Mouse (Mus musculus): Measurements from ENCODE around the gene Srrt. TPM values are rescaled to one million over a fixed set of nuclear protein-coding genes. Genes with fewer than 3 reads are reported as not detected.

The Srrt gene
- polyA plus RNA-seq, 1 experiment from 2014 or later, result 70.5 TPM

DNA sequence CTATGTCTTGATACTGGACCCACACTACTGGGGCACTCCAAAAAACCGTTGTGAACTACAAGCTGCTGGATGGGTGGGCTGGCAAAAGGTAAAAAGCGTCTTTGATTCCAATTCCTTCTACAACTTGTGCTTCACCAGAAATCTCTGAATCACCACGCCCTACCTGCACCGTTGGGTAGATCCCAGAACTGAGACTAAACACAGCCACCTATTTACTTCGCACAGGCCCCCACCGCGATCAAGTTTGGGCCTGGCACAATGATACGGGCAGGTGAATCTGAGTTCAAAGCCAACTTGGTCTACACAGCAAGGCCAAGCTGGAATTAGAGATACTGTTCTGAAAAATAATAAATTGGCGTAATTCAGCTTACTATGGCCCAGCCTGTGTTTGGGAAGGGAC is 12.2 kb downstream of the Srrt start:
- Histone ChIP-seq H3K9me3 (replicated peaks) (no peaks in the 10 kb centered on the region), H3K4me3 (peak overlapping the region; percentile 65), H3K4me1 (replicated peaks) (peaks cover 22% of the 10 kb centered on the region), H3K27me3 (peaks cover 16% of the 10 kb centered on the region), H3K9ac (peak overlapping the region; percentile 78; the same call in 1 of the 2 replicates), H3K27ac (no peak overlapping the region), H3K36me3 (peaks cover 50% of the 10 kb centered on the region), H3K4me2 (peak overlapping the region; percentile 99)
- 81% methylated on average over 9 of the region's 9 CpGs for WGBS
- ATAC-seq (replicated peaks; ENCODE audit: insufficient number of reproducible peaks, insufficient read depth, low FRiP score, low read depth), result no peak

DNA sequence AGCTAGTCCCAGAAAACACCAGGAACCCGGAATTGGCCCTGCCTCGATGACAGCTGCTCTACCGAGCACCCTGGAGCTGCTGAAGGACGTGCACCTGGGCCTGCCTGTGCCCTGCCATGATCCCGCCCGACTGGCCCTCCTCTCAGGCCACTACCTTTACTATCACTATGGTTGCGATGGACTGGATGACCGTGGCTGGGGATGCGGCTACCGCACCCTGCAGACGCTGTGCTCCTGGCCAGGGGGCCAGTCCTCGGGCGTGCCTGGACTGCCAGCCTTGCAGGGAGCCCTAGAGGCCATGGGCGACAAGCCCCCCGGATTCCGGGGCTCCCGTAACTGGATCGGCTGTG is 12.8 kb downstream of the Srrt start:
- peaks cover 22% of the 10 kb centered on the region for H3K27me3 ChIP-seq
- peak; percentile 23 for ATAC-seq (replicated peaks; ENCODE audit: insufficient number of reproducible peaks, insufficient read depth, low FRiP score, low read depth)
- WGBS, result 7% methylated on average over 18 of the region's 18 CpGs
- peak overlapping the region; percentile 65 for H3K4me3 ChIP-seq
- H3K4me1 ChIP-seq (replicated peaks), result peaks cover 27% of the 10 kb centered on the region
- H3K9ac ChIP-seq, result peak overlapping the region; percentile 78
- peaks cover 45% of the 10 kb centered on the region for H3K36me3 ChIP-seq
- H3K4me2 ChIP-seq, result peak overlapping the region; percentile 99
- H3K9me3 ChIP-seq (replicated peaks), result no peaks in the 10 kb centered on the region
- peak overlapping the region; percentile 96 for H3K27ac ChIP-seq

DNA sequence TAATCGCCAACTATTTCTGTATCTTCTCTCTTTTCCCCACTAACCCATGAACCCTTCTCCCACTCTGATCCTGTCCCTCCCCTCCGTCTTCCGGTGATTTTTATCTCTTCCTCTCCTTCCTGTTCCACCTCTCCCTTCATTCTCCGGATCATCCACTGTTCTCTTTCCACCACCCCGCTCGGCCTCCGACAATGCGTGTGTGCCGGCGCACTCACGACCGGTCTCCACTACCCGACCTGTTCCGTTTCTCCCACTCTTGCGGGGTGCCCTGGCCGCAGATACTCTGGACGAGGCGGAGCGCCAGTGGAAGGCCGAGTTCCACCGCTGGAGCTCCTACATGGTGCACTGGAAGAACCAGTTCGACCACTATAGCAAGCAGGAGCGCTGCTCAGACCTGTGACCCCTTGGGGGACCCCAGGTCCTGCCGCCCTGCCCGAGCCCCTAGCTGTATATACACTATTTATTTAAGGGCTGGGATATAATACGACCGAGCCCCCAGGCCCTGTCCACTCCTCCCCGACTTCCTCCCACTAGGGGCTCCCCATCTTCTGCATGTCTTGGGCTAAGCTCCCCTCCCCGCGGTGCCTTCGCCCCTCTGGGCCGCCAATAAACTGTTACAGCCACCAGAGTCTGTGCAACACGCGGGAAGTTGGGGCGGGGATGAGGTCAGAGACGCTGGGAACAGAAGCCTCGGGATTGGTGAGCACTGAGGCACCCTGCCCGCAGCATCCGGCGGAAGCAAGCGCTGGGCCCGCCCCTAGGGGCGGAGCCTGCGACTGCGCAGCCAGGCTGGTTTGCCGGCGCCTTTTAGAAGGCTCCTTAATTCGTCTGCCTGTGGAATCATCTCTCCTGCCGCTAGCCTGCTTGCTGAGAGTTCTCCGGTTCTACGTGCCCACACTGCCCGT is 13.4 kb downstream of the Srrt start, which contains the start of gene Ufsp1:
Gene Ufsp1 (plus strand): TSS at position 791 of the 905 bp plus-strand sequence.
- peak within 1 kb of the TSS; percentile 96 for H3K27ac ChIP-seq
- H3K4me1 ChIP-seq (replicated peaks), result peaks cover 32% of the 10 kb centered on the region
- peak; percentile 94 for ATAC-seq (replicated peaks; ENCODE audit: insufficient number of reproducible peaks, insufficient read depth, low FRiP score, low read depth)
- under 1% methylated on average over 52 of the region's 52 CpGs for WGBS
- peaks cover 38% of the 10 kb centered on the region for H3K36me3 ChIP-seq
- H3K9me3 ChIP-seq (replicated peaks), result no peaks in the 10 kb centered on the region
- H3K9ac ChIP-seq, result peak within 1 kb of the TSS; percentile 78
- H3K4me3 ChIP-seq, result peak within 1 kb of the TSS; percentile 65
- peaks cover 28% of the 10 kb centered on the region for H3K27me3 ChIP-seq
- H3K4me2 ChIP-seq, result peak within 1 kb of the TSS; percentile 99

DNA sequence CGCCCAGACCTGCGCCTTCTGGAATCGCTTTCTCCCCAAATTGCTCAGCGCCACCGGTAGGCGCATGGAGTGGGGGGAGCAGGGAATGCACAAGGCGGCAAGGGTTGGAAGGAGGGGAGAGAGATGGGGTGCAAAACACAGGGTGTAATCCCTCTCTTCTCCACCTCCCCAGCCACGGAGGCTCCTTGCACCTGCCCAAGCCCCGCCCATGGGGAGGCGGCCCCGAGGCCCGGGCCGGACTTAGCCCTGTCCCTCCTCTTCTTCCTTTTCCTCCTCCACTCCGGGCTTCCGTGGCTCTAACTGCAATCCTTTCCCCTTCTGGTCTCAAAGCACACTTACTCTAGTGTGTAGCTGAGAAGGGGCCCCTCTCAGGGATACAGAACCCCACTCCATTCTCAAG is 14.2 kb downstream of the Srrt start:
- H3K4me3 ChIP-seq, result peak overlapping the region; percentile 65
- peak overlapping the region; percentile 99 for H3K4me2 ChIP-seq
- peak; percentile 52 for ATAC-seq (replicated peaks; ENCODE audit: insufficient number of reproducible peaks, insufficient read depth, low FRiP score, low read depth)
- peak overlapping the region; percentile 77 for H3K9ac ChIP-seq
- 0% methylated on average over 15 of the region's 15 CpGs for WGBS
- peaks cover 33% of the 10 kb centered on the region for H3K27me3 ChIP-seq
- H3K9me3 ChIP-seq (replicated peaks), result no peaks in the 10 kb centered on the region
- H3K36me3 ChIP-seq, result peaks cover 30% of the 10 kb centered on the region
- peak overlapping the region; percentile 96 for H3K27ac ChIP-seq
- H3K4me1 ChIP-seq (replicated peaks), result peaks cover 40% of the 10 kb centered on the region

DNA sequence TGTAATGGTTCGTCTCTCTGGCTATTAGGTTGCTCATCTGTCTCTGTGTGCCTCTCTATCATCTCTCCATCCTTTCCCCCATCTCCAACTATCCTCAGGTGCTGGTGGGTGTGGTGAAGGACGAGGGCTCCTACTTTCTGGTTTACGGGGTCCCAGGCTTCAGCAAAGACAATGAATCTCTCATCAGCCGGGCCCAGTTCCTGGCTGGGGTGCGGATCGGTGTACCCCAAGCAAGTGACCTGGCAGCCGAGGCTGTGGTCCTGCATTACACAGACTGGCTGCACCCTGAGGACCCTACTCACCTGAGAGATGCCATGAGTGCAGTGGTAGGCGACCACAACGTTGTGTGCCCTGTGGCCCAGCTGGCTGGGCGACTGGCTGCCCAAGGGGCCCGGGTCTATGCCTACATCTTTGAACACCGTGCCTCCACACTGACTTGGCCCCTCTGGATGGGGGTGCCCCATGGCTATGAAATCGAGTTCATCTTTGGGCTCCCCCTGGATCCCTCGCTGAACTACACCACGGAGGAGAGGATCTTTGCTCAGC is 16.0 kb downstream of the Srrt start:
- Histone ChIP-seq H3K9ac (no peak overlapping the region), H3K27me3 (peaks cover 47% of the 10 kb centered on the region), H3K4me2 (no peak overlapping the region), H3K4me1 (replicated peaks) (peaks cover 56% of the 10 kb centered on the region), H3K36me3 (peaks cover 12% of the 10 kb centered on the region; the same call in 1 of the 2 replicates), H3K27ac (no peak overlapping the region), H3K4me3 (no peak overlapping the region), H3K9me3 (replicated peaks) (no peaks in the 10 kb centered on the region)
- 72% methylated on average over 15 of the region's 15 CpGs for WGBS
- no peak for ATAC-seq (replicated peaks; ENCODE audit: insufficient number of reproducible peaks, insufficient read depth, low FRiP score, low read depth)

DNA sequence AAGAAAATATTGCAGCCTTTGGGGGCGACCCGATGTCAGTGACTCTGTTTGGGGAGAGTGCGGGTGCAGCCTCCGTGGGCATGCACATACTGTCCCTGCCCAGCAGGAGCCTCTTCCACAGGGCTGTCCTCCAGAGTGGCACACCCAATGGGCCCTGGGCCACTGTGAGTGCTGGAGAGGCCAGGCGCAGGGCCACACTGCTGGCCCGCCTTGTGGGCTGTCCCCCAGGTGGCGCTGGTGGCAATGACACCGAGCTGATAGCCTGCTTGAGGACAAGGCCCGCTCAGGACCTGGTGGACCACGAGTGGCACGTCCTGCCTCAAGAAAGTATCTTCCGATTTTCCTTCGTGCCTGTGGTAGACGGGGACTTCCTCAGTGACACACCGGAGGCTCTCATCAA is 16.8 kb downstream of the Srrt start:
- peaks cover 4% of the 10 kb centered on the region; the same call in 1 of the 2 replicates for H3K36me3 ChIP-seq
- H3K27me3 ChIP-seq, result peaks cover 51% of the 10 kb centered on the region
- WGBS, result 19% methylated on average over 15 of the region's 15 CpGs
- H3K9me3 ChIP-seq (replicated peaks), result no peaks in the 10 kb centered on the region
- H3K4me2 ChIP-seq, result peak overlapping the region; percentile 86; the same call in 1 of the 2 replicates
- H3K27ac ChIP-seq, result no peak overlapping the region
- H3K9ac ChIP-seq, result no peak overlapping the region
- ATAC-seq (replicated peaks; ENCODE audit: insufficient number of reproducible peaks, insufficient read depth, low FRiP score, low read depth), result no peak
- H3K4me1 ChIP-seq (replicated peaks), result peaks cover 56% of the 10 kb centered on the region
- peak overlapping the region; percentile 19; the same call in 1 of the 2 replicates for H3K4me3 ChIP-seq

DNA sequence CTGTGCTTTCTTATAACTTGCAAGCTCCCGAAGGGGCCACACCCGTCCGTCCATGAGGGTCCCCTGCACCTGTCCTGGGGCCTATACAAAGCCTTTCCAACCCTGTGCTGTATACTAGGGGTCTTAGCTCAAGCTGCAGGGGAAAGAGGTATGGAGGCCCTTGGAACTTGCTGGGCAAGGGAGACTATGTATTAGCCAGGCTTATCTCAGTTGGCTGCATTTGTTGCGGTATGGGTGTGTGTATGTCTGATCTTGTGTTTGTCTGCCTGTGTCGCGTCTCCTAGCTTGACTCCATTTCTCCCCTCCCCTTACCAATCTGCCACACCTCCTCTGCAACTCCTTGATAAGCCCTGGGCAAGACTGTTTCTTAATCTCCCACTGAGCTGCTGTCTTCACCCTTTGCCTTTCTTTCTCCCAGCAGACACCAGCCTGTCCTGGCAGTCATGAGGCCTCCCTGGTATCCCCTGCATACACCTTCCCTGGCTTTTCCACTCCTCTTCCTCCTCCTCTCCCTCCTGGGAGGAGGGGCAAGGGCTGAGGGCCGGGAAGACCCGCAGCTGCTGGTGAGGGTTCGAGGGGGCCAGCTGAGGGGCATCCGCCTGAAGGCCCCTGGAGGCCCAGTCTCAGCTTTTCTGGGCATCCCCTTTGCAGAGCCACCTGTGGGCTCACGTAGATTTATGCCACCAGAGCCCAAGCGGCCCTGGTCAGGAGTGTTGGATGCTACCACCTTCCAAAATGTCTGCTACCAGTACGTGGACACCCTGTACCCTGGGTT is 17.7 kb downstream of the Srrt start:
- H3K27ac ChIP-seq, result 0 out of 2 replicates have a peak overlapping the region, but pooled peaks have one; percentile 39
- H3K9me3 ChIP-seq (replicated peaks), result no peaks in the 10 kb centered on the region
- peak overlapping the region; percentile 46 for H3K9ac ChIP-seq
- 52% methylated on average over 13 of the region's 13 CpGs for WGBS
- no peak for ATAC-seq (replicated peaks; ENCODE audit: insufficient number of reproducible peaks, insufficient read depth, low FRiP score, low read depth)
- H3K4me2 ChIP-seq, result peak overlapping the region; percentile 86
- peaks cover 49% of the 10 kb centered on the region for H3K4me1 ChIP-seq (replicated peaks)
- peaks cover 51% of the 10 kb centered on the region for H3K27me3 ChIP-seq
- peak overlapping the region; percentile 48 for H3K4me3 ChIP-seq
- no peaks in the 10 kb centered on the region for H3K36me3 ChIP-seq

DNA sequence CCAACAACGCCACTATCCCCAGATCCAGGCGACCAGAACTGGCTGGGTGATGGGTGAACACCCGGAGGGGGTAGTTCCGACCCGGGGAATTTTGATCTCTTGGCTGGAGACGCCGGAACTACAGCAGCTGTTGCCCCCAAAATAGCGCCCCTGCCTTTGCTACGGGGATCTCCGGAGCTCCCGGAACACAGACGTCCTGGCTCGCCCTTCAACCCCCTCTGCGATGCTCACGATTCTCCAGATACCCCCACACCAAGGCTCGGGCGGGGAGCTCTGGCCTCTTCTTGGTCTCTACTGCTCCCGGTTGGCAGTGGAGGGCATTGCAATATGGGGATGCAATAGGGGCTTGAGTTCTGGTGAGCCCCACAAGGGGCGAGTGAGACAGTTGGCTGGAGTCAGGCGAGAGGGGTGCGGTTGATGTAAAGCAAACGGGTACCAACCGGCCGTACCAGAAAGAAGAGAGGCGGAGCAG is 18.4 kb downstream of the Srrt start:
- H3K9me3 ChIP-seq (replicated peaks), result no peaks in the 10 kb centered on the region
- peaks cover 46% of the 10 kb centered on the region for H3K4me1 ChIP-seq (replicated peaks)
- H3K27ac ChIP-seq, result peak overlapping the region; percentile 39; the same call in 1 of the 2 replicates
- peak overlapping the region; percentile 48 for H3K4me3 ChIP-seq
- no peak for ATAC-seq (replicated peaks; ENCODE audit: insufficient number of reproducible peaks, insufficient read depth, low FRiP score, low read depth)
- no peaks in the 10 kb centered on the region for H3K36me3 ChIP-seq
- H3K9ac ChIP-seq, result peak overlapping the region; percentile 46
- H3K4me2 ChIP-seq, result peak overlapping the region; percentile 86
- H3K27me3 ChIP-seq, result peaks cover 51% of the 10 kb centered on the region
- WGBS, result 2% methylated on average over 25 of the region's 25 CpGs

DNA sequence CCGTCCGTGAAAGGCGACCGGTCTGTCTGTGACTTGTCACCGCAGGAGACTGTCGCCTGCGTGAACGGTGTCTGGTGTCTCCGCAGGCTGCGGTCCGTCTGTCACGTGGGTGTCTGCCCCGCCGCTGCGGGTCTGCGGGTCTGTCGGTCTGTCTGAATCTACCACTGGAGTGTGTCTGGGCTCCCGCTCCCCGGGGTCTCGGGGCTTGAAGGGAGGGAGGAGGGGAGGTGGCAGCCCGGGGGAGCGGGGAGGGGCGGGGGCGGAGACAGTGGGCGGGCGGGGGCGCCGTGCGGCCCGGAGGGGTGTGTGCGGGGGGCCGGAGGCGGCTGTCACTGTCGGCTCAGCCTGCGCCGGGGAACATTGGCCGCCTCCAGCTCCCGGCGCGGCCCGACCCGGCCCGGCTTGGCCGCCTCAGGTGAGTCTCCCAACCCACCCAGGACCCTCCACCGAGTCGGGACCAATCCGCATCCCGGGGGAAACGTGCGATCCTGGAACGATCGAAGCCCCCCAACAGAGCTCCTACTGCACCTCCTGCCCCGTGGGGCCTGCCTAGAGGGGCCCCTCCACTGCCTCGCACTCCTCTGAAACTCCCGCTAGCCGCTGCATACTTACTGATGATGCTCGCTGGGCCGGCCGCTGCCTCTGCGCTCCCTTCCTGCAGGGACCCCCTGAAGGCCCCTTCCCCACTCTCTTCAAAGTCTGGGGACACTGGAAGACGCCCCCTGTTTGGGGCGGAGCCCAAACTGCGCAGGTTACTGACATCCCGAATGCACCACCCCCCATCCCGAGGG is 19.3 kb downstream of the Srrt start:
- 0 out of 2 replicates have a peak, but pooled peaks have one; percentile 14 for ATAC-seq (replicated peaks; ENCODE audit: insufficient number of reproducible peaks, insufficient read depth, low FRiP score, low read depth)
- peak overlapping the region; percentile 86 for H3K4me2 ChIP-seq
- no peaks in the 10 kb centered on the region for H3K36me3 ChIP-seq
- H3K27me3 ChIP-seq, result peaks cover 51% of the 10 kb centered on the region
- H3K4me3 ChIP-seq, result peak overlapping the region; percentile 48
- peaks cover 43% of the 10 kb centered on the region for H3K4me1 ChIP-seq (replicated peaks)
- no peaks in the 10 kb centered on the region for H3K9me3 ChIP-seq (replicated peaks)
- peak overlapping the region; percentile 42; the same call in 1 of the 2 replicates for H3K27ac ChIP-seq
- peak overlapping the region; percentile 50 for H3K9ac ChIP-seq
- 2% methylated on average over 42 of the region's 65 CpGs for WGBS
